Mouse (Mus musculus) cerebellum, adult 2 months (tissue): Measurements from ENCODE around the gene Lrrk1.

Experiments used
- CTCF ChIP-seq: fragments of 200-500 bp; IDR thresholded peaks from 2 replicates; pipeline ENCODE4 v1.5.1; 2011; ENCODE audit warnings: low read depth, mild to moderate bottlenecking, control low read depth, low read length, moderate library complexity, borderline replicate concordance; ENCODE audit not compliant: insufficient read depth
- POLR2A ChIP-seq: fragments of 200-500 bp; IDR thresholded peaks from 2 replicates; pipeline ENCODE4 v1.6.1; 2011; ENCODE audit warnings: low read length, control low read depth, borderline replicate concordance; ENCODE audit not compliant: insufficient read depth

- TF ChIP-seq CTCF (no peak), POLR2A (no peak)
Measured at GRCm38 (mm10) chr7:66349670-66350069, 38.5 kb downstream of the Lrrk1 start.
